Mouse (Mus musculus): ENCODE results near the gene Ube2e1. TPM values are rescaled to one million over a fixed set of nuclear protein-coding genes. Genes with fewer than 3 reads are reported as not detected.

Ube2e1 gene
- total RNA-seq (2023): 71.4 TPM

DNA sequence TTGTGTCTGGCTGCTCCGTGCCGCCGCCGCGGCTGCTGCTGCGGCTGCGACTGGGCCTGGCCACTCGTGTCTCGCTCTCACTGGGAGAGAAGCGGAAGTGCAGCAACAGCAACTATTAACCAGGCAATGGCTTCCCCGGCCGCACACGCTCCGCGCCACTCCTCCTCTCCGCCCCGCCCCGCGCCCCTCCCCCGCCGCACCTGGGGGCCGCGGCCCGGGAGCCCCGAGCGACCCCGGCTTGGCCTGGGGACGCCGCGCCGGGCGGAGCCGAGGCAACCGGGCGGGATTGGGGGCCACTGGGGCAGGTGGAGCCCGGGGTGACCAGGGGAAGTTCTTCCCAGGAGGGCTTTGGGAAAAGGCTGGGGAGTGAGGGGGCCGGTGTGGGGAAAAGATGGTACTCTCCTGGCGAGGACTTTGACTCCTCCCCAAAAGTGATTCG is at the start of gene Ube2e1:
TSS of gene Ube2e1 (minus strand) at position 167 of the 439 bp plus-strand sequence.

DNA sequence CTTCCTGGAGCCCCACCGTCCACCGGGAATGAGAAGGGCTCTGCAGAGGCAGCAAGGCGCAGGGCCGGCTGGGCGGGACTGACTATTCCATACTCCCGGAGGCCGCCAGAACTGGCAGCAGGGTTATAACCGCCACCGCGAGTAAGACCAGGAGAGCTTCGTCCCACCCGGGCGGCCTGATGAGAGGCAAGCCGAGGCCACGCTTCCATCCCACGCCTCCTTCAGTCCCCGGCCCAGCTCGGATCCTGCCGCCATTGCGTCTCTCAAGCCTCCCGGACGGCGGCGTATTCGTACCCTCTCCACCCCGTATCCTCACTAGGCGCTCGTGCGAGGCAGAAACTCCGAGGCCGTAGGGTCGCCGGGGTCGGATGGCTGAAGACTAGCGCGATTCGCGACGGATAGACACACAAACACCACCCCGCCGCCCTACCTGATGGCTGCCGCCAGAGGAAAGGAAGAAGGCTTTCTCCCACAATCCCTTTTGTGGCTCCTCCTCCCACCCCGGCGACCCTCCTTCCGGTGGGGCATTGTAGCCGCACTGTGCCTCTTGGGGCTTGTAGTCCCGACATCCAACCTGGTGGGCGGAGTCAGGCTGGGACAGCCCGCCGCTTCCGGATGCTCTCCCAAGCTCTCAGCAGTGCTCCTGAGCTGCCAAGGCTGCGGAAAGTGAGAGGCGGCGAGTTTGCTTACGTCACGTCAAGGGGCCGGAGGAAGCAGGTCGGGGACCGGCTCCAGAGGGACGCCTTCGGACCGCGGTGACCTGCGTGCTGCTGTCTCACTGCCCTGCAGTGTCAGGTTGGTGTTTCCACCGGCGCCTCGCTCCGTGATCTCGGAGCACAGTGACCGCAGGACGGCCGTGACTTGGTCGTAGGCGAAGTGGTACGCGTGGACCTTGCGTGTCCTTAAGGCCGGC is 60.9 kb downstream of the Ube2e1 start, which contains the start of the genes Nkiras1 and Rpl15:
TSS of gene Nkiras1 (plus strand) at position 608 of the 913 bp plus-strand sequence.
TSS of gene Rpl15 (minus strand) at position 863 of the 913 bp plus-strand sequence.

DNA sequence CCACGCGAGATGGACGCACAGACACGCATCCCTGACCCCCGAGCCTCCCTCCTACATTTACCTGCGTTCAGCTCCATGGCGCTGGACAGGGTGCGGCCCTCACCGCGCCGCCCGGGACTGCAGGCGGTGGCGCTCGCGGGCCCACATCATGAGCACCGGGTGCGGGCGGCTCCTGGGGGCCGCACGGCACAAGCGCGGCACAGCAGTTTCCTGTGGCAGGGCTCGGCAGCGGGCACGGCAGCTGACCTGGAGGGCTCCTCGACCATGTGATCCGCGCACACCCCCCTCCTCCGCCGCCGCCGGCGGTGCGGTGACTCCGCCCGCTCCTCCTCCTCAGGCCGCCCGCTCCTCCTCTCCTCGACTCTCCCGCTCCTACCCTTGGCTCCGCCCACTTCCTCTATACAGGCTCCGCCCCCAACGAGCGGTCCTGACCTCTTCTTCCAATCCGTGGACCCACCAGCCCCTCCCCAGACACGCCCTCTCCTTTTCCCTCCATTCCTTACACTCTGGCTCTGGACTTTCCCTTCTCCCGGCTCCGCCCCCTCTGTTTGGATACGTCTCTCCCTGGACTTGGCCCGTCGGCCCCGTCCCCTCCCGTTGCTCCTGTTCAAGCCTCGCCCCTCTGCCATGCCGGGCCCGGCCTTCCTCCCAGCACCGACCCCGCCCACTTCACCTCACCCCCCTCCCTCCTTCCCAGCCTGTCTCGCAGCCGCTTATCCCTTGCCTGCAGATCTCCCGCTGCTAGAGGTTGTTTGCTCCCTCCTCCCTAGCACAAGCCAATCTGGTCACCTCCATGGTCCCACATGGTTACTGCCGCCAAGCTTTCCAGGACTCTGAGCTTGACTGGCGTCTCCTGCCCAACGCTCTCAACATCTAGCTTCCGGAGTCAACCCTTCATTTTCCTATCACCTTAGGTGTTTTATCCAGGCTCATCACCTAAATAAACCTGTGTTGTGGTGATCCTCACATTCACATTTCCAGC is 92.6 kb downstream of the Ube2e1 start, which contains the start of gene Nr1d2:
TSS of gene Nr1d2 (minus strand) at position 378 of the 982 bp plus-strand sequence.

Other genes with a start within 250 kb of the Ube2e1 start
- gene Nr1d2, start 92.7 kb downstream of the Ube2e1 start, total RNA-seq (2023): 105 TPM
- 19.1 TPM for gene Nkiras1, start 60.7 kb downstream of the Ube2e1 start, total RNA-seq (2023)
- 1,838 TPM for gene Rpl15, start 60.5 kb downstream of the Ube2e1 start, total RNA-seq (2023)